Mouse (Mus musculus) midbrain, postnatal 0 days (tissue): ENCODE results near the gene Slc4a4. TPM values are rescaled to one million over a fixed set of nuclear protein-coding genes. Genes with fewer than 3 reads are reported as not detected.

Experiments
- ATAC-seq: fragments of 200-750 bp; cut with Nextera tagmentation; 2 replicates; pipeline ENCODE4 v1.8.0; 2017; ENCODE audit warnings: moderate number of reproducible peaks, mild to moderate bottlenecking, moderate TSS enrichment, moderate library complexity; ENCODE audit not compliant: low FRiP score
- DNase-seq: peaks from one replicate; pipeline ENCODE4 v3.0.0-alpha.2; 2015; ENCODE audit warnings: low spot score
- H3K27ac ChIP-seq: fragments of 300-500 bp; sonication (generic); 2 replicates; pipeline ENCODE4 v1.5.1; 2014; ENCODE audit warnings: low read depth, mild to moderate bottlenecking, low read length, mixed read lengths
- H3K27me3 ChIP-seq: fragments of 300-500 bp; sonication (generic); 2 replicates; pipeline ENCODE4 v1.6.1; 2014; ENCODE audit warnings: low read length, control low read depth, mixed read lengths; ENCODE audit not compliant: insufficient read depth
- H3K36me3 ChIP-seq: fragments of 300-500 bp; sonication (generic); 2 replicates; pipeline ENCODE4 v1.6.1; 2014; ENCODE audit warnings: low read length, control low read depth, mixed read lengths; ENCODE audit not compliant: insufficient read depth
- H3K4me1 ChIP-seq: fragments of 300-500 bp; sonication (generic); 2 replicates; pipeline ENCODE4 v1.6.1; 2014; ENCODE audit warnings: mild to moderate bottlenecking, control low read depth, antibody characterized with exemption, low read length, mixed read lengths; ENCODE audit not compliant: insufficient read depth
- H3K4me2 ChIP-seq: fragments of 300-500 bp; sonication (generic); 2 replicates; pipeline ENCODE4 v1.6.1; 2014; ENCODE audit warnings: low read depth, mild to moderate bottlenecking, low read length, mixed read lengths; ENCODE audit not compliant: poor library complexity, severe bottlenecking
- H3K4me3 ChIP-seq: fragments of 300-500 bp; sonication (generic); 2 replicates; pipeline ENCODE4 v1.5.1; 2014; ENCODE audit warnings: low read depth, mild to moderate bottlenecking, low read length, moderate library complexity
- H3K9ac ChIP-seq: fragments of 300-500 bp; sonication (generic); replicated peaks from 2 replicates; pipeline ENCODE4 v1.6.1; 2014; ENCODE audit warnings: mild to moderate bottlenecking, low read length, moderate library complexity, mixed read lengths; ENCODE audit not compliant: poor library complexity, severe bottlenecking
- H3K9me3 ChIP-seq: fragments of 300-500 bp; sonication (generic); 2 replicates; pipeline ENCODE4 v1.6.1; 2016; ENCODE audit warnings: low read length, control low read depth
- CTCF ChIP-seq: IDR thresholded peaks from 2 replicates; pipeline ENCODE4 v1.5.1; 2016; ENCODE audit warnings: antibody characterized with exemption, mild to moderate bottlenecking
- WGBS: fragments of 180-500 bp; shearing (Covaris S2); extraction: QIAGEN DNeasy Blood & Tissue Kit; methylation state at CpG from one replicate; pipeline ENCODE4 v1.1.7; 2014; 5-methylcytosine and 5-hydroxymethylcytosine counted together
- polyA plus RNA-seq: library from polyadenylated mRNA; unstranded; fragments of >200 nt; fragmentation: Nextera tagmentation; extraction: Ambion mirVana; gene quantifications from 2 replicates; pipeline ENCODE4 v1.2.1, GENCODE M21; 2015
- total RNA-seq: library from RNA; depleted of rRNA; stranded (reverse); fragments of >200 nt; gene quantifications from 2 replicates; pipeline ENCODE4 v1.2.3, GENCODE M21; 2014

Gene Slc4a4
- total and polyA plus RNA-seq, 2 experiments from 2014 or later = 17.4 to 57.3 TPM

- ATAC-seq = no peak
- 39% methylated on average over 4 of the region's 4 CpGs for WGBS
- no peaks in the 10 kb centered on the region for H3K36me3 ChIP-seq
These were observed 211.5 kb downstream of the Slc4a4 start for GRCm38 (mm10) chr5:89098121-89098520.

GRCm38 (mm10) chr5:89099886-89100285 lies 213.3 kb downstream of the Slc4a4 start:
- WGBS = 67% methylated on average over 3 of the region's 3 CpGs
- Histone ChIP-seq H3K27ac (no peak overlapping the region), H3K36me3 (no peaks in the 10 kb centered on the region), H3K4me1 (no peaks in the 10 kb centered on the region), H3K27me3 (no peaks in the 10 kb centered on the region), H3K4me3 (no peak overlapping the region), H3K9ac (no peak overlapping the region), H3K9me3 (no peaks in the 10 kb centered on the region), H3K4me2 (no peak overlapping the region)
- no peak for DNase-seq
- no peak for TF ChIP-seq CTCF
- ATAC-seq = no peak

More at GRCm38 (mm10) chr5:89098121-89098520, 211.5 kb downstream of the Slc4a4 start:
- no peaks in the 10 kb centered on the region for H3K4me1 ChIP-seq
- H3K9me3 ChIP-seq = no peaks in the 10 kb centered on the region
- TF ChIP-seq CTCF = no peak
- DNase-seq = no peak
- H3K27me3 ChIP-seq = no peaks in the 10 kb centered on the region
- H3K4me2 ChIP-seq = no peak overlapping the region
- H3K27ac ChIP-seq = no peak overlapping the region
- no peak overlapping the region for H3K9ac ChIP-seq
- no peak overlapping the region for H3K4me3 ChIP-seq

GRCm38 (mm10) chr5:89102560-89102959 lies 215.9 kb downstream of the Slc4a4 start:
- Histone ChIP-seq H3K4me1 (no peaks in the 10 kb centered on the region), H3K27me3 (no peaks in the 10 kb centered on the region), H3K9me3 (no peaks in the 10 kb centered on the region), H3K4me2 (no peak overlapping the region), H3K27ac (no peak overlapping the region), H3K36me3 (no peaks in the 10 kb centered on the region), H3K4me3 (no peak overlapping the region), H3K9ac (no peak overlapping the region)
- WGBS = 75% methylated on average over 4 of the region's 4 CpGs
- ATAC-seq = no peak
- no peak for TF ChIP-seq CTCF
- DNase-seq = no peak

- Histone ChIP-seq H3K36me3 (no peaks in the 10 kb centered on the region), H3K4me1 (no peaks in the 10 kb centered on the region), H3K9me3 (no peaks in the 10 kb centered on the region), H3K27ac (no peak overlapping the region), H3K9ac (no peak overlapping the region), H3K4me2 (no peak overlapping the region), H3K27me3 (no peaks in the 10 kb centered on the region), H3K4me3 (no peak overlapping the region)
- ATAC-seq (no peak), DNase-seq (no peak)
- no peak for TF ChIP-seq CTCF
- 71% methylated on average over 9 of the region's 9 CpGs for WGBS
These were observed 218.7 kb downstream of the Slc4a4 start for GRCm38 (mm10) chr5:89105346-89105745.

- no peak overlapping the region for H3K4me3 ChIP-seq
- no peaks in the 10 kb centered on the region for H3K4me1 ChIP-seq
- no peak for DNase-seq
- no peak overlapping the region for H3K9ac ChIP-seq
- H3K27me3 ChIP-seq = no peaks in the 10 kb centered on the region
- no peak for ATAC-seq
- no peaks in the 10 kb centered on the region for H3K9me3 ChIP-seq
- H3K4me2 ChIP-seq = no peak overlapping the region
- no peaks in the 10 kb centered on the region for H3K36me3 ChIP-seq
- H3K27ac ChIP-seq = no peak overlapping the region
- TF ChIP-seq CTCF = no peak
These were observed 219.6 kb downstream of the Slc4a4 start for GRCm38 (mm10) chr5:89106217-89106616.

- no peak; the same call in 1 of the 2 replicates for ATAC-seq
- Histone ChIP-seq H3K4me2 (no peak overlapping the region), H3K4me3 (no peak overlapping the region), H3K9me3 (no peaks in the 10 kb centered on the region), H3K36me3 (no peaks in the 10 kb centered on the region), H3K4me1 (no peaks in the 10 kb centered on the region), H3K27me3 (no peaks in the 10 kb centered on the region), H3K27ac (no peak overlapping the region), H3K9ac (no peak overlapping the region)
- TF ChIP-seq CTCF = no peak
- WGBS = 49% methylated on average over 1 of the region's 1 CpGs
- no peak for DNase-seq
These were observed 222.2 kb downstream of the Slc4a4 start for GRCm38 (mm10) chr5:89108809-89109208.
